29 mouse cellular contexts compared by ENCODE assay signal in genomic region chr17:50217978-50218377, GRCm38 (mm10). TPM values are rescaled to one million over a fixed set of nuclear protein-coding genes. Genes with fewer than 3 reads are reported as not detected.
DNase-seq lines count a peak whose midpoint lies in the region; ATAC-seq and TF ChIP-seq lines count a peak whose summit lies in the region.
"Had no signal": no experiment of that assay in that cellular context is flagged by ENCODE, and none has a peak within 500 bp of the region (broad histone marks: within the 10 kb centered on the region; RNA-seq: fewer than 3 reads in every experiment).

No protein-coding gene starts in this region.

- no peaks in the 10 kb centered on the region; the same call in 1 of the 2 replicates for H3K79me2 ChIP-seq in MEL (ENCODE audit: control insufficient read depth, insufficient read depth, low read length, poor library complexity)

- ATAC-seq in common myeloid progenitor, adult 5-6 weeks (replicated peaks; ENCODE audit: low read depth, poor library complexity, severe bottlenecking) = peak; percentile 26; the same call in 1 of the 2 replicates
- ATAC-seq in megakaryocyte-erythroid progenitor cell, adult 5-6 weeks (replicated peaks; ENCODE audit: low FRiP score, low TSS enrichment, poor library complexity, severe bottlenecking) = peak; percentile 73
- ATAC-seq: activated CD4-positive, CD25-positive, alpha-beta regulatory T cell, adult 4 months; CD4-positive, CD25-positive, alpha-beta regulatory T cell, adult 4 months; forebrain, embryonic 14.5 days; forebrain, embryonic 16.5 days; Patski had no signal

- no peaks in the 10 kb centered on the region; the same call in 1 of the 2 replicates for H3K9me3 ChIP-seq in MEL (replicated peaks; ENCODE audit: insufficient read depth, low read length)
- H3K9me3 ChIP-seq: embryonic facial prominence, embryonic 13.5 days; embryonic facial prominence, embryonic 15.5 days; forebrain, embryonic 10.5 days; forebrain, embryonic 12.5 days had no signal

- no peaks in the 10 kb centered on the region for H3K27me3 ChIP-seq in MEL (ENCODE audit: control insufficient read depth in 1 of 2, insufficient read depth in 2 of 2, low read length in 2 of 2)
- H3K27me3 ChIP-seq: CH12.LX; embryonic facial prominence, embryonic 13.5 days; embryonic facial prominence, embryonic 15.5 days; forebrain, embryonic 12.5 days had no signal

- no peak for TF ChIP-seq POLR2A in MEL (IDR thresholded peaks at IDR 0.05; ENCODE audit: control insufficient read depth in 1 of 2, insufficient read depth in 1 of 2, low read depth in 1 of 2, low read length in 2 of 2, poor library complexity in 1 of 2)

- peak overlapping the region; percentile 97 for H3K27ac ChIP-seq in MEL (ENCODE audit: control insufficient read depth, low read depth, low read length)
- H3K27ac ChIP-seq: embryonic facial prominence, embryonic 13.5 days; embryonic facial prominence, embryonic 15.5 days; forebrain, embryonic 10.5 days; forebrain, embryonic 12.5 days had no signal

- H3K9ac ChIP-seq in MEL (ENCODE audit: control insufficient read depth, low read depth, low read length, poor library complexity, severe bottlenecking) = peak overlapping the region; percentile 43; the same call in 1 of the 2 replicates
- H3K9ac ChIP-seq: embryonic facial prominence, embryonic 13.5 days; embryonic facial prominence, embryonic 15.5 days; forebrain, embryonic 12.5 days had no signal

- peak; percentile 95 for DNase-seq in MEL (ENCODE audit: low read depth, low spot score)
- DNase-seq in gastrocnemius, adult 18-20 months (ENCODE audit: low spot score) = no peak
- no peak for DNase-seq in embryo, embryonic 10 days (ENCODE audit: low spot score)
- DNase-seq in adrenal gland, postnatal 4 days (ENCODE audit: low spot score in 2 of 2) = no peak
- DNase-seq: adrenal gland, adult 8-10 months; adrenal gland, postnatal 14 days; adrenal gland, postnatal 36 days; B cell, adult 2 months; cerebellum, adult 11 months; cerebellum, adult 18-20 months; cerebellum, adult 8-10 months; cerebellum, adult 9-11 months; cerebellum, postnatal 14 days; cerebellum, postnatal 36 days; embryo, embryonic 11 days had no signal

- H3K4me3 ChIP-seq in MEL (ENCODE audit: control insufficient read depth in 1 of 2, insufficient read depth in 1 of 2, low read depth in 2 of 2, low read length in 2 of 2) = no peak overlapping the region
- H3K4me3 ChIP-seq: embryonic facial prominence, embryonic 13.5 days; embryonic facial prominence, embryonic 15.5 days; erythroblast, embryonic 14.5 days; forebrain, embryonic 10.5 days; forebrain, embryonic 12.5 days had no signal

- peak; percentile 97 to 98 for TF ChIP-seq EP300 in MEL (IDR thresholded peaks at IDR 0.05; ENCODE audit: low read depth in 1 of 2, low read length in 2 of 2)

- no peak for TF ChIP-seq RAD21 in MEL (IDR thresholded peaks at IDR 0.05; ENCODE audit: low read depth, low read length)

- H3K4me1 ChIP-seq in MEL (ENCODE audit: control insufficient read depth in 1 of 2, insufficient read depth in 2 of 2, low read length in 2 of 2) = peaks cover 10 to 28% of the 10 kb centered on the region in 2 experiments
- H3K4me1 ChIP-seq: embryonic facial prominence, embryonic 13.5 days; embryonic facial prominence, embryonic 15.5 days; forebrain, embryonic 10.5 days; forebrain, embryonic 12.5 days had no signal

- peaks cover 0 to 11% of the 10 kb centered on the region in 2 experiments; a peak in 2 of 4 replicates for H3K36me3 ChIP-seq in MEL (ENCODE audit: control insufficient read depth in 1 of 2, insufficient read depth in 2 of 2, low read length in 2 of 2)
- H3K36me3 ChIP-seq: embryonic facial prominence, embryonic 13.5 days; embryonic facial prominence, embryonic 15.5 days; forebrain, embryonic 10.5 days; forebrain, embryonic 12.5 days; G1E had no signal

- TF ChIP-seq CTCF in MEL (IDR thresholded peaks at IDR 0.05 in 2 of 3, conservative IDR thresholded peaks at IDR 0.05 in 1 of 3; ENCODE audit: control insufficient read depth in 1 of 3, insufficient read depth in 1 of 3, low read depth in 2 of 3, low read length in 3 of 3, poor library complexity in 1 of 3, severe bottlenecking in 1 of 3) = no peak

TF ChIP-seq in MEL, 35 proteins besides CTCF, POLR2A, EP300 and RAD21:
- TF ChIP-seq ZKSCAN1 (IDR thresholded peaks at IDR 0.05; ENCODE audit: low read depth, low read length) (peak; percentile 41; the same call in 1 of the 2 replicates), GABPA (IDR thresholded peaks at IDR 0.05; ENCODE audit: low read depth, low read length) (no peak), JUND (IDR thresholded peaks at IDR 0.05; ENCODE audit: low read depth, low read length) (no peak), GATA1 (IDR thresholded peaks at IDR 0.05; ENCODE audit: low read depth, low read length) (peak; percentile 97), TCF12 (IDR thresholded peaks at IDR 0.05; ENCODE audit: low read depth, low read length) (peak; percentile 96), MAX (IDR thresholded peaks at IDR 0.05; ENCODE audit: low read length) (0 out of 2 replicates have a peak, but pooled peaks have one; percentile 10), MXI1 (IDR thresholded peaks at IDR 0.05; ENCODE audit: low read depth, low read length) (peak; percentile 29), RCOR1 (IDR thresholded peaks at IDR 0.05; ENCODE audit: low read depth, low read length) (peak; percentile 79), MYB (IDR thresholded peaks at IDR 0.05; ENCODE audit: low read depth, low read length) (peak; percentile 78), CHD1 (IDR thresholded peaks at IDR 0.05; ENCODE audit: low read depth, low read length) (no peak), USF1 (IDR thresholded peaks at IDR 0.05; ENCODE audit: low read depth, low read length) (no peak), ELF1 (IDR thresholded peaks at IDR 0.05; ENCODE audit: low read depth, low read length) (peak; percentile 15; the same call in 1 of the 2 replicates), KAT2A (conservative IDR thresholded peaks at IDR 0.05; ENCODE audit: low read depth, low read length) (no peak; the same call in 1 of the 2 replicates), MAFK (IDR thresholded peaks at IDR 0.05; ENCODE audit: borderline replicate concordance, low read depth, low read length) (peak; percentile 82; the same call in 1 of the 2 replicates), NELFE (IDR thresholded peaks at IDR 0.05; ENCODE audit: low read depth, low read length) (peak; percentile 28), ZC3H11A (IDR thresholded peaks at IDR 0.05; ENCODE audit: low read depth, low read length) (peak; percentile 23; the same call in 1 of the 2 replicates), MAZ (IDR thresholded peaks at IDR 0.05; ENCODE audit: low read depth, low read length) (no peak; the same call in 1 of the 2 replicates), CHD2 (IDR thresholded peaks at IDR 0.05; ENCODE audit: low read length) (peak; percentile 69), BHLHE40 (IDR thresholded peaks at IDR 0.05; ENCODE audit: borderline replicate concordance, low read depth, low read length) (peak; percentile 76), SIN3A (IDR thresholded peaks at IDR 0.05; ENCODE audit: low read length) (peak; percentile 83), ETS1 (IDR thresholded peaks at IDR 0.05; ENCODE audit: low read depth, low read length) (peak; percentile 95), USF2 (IDR thresholded peaks at IDR 0.05; ENCODE audit: borderline replicate concordance in 1 of 2, insufficient read depth in 1 of 2, low read depth in 1 of 2, low read length in 2 of 2) (no peak), NRF1 (IDR thresholded peaks at IDR 0.05; ENCODE audit: insufficient read depth, low read depth, low read length, poor library complexity, severe bottlenecking) (no peak), HCFC1 (IDR thresholded peaks at IDR 0.05; ENCODE audit: low read depth, low read length) (peak; percentile 62; the same call in 1 of the 2 replicates), TAL1 (IDR thresholded peaks at IDR 0.05; ENCODE audit: low read length) (peak; percentile 80), POLR2AphosphoS2 (IDR thresholded peaks at IDR 0.05; ENCODE audit: low read length) (peak; percentile 51; the same call in 1 of the 2 replicates), ZNF384 (IDR thresholded peaks at IDR 0.05; ENCODE audit: low read depth, low read length) (peak; percentile 69), MYC (IDR thresholded peaks at IDR 0.05; ENCODE audit: low read depth, low read length) (no peak), POLR2AphosphoS5 (IDR thresholded peaks at IDR 0.05; ENCODE audit: borderline replicate concordance, low read depth, low read length) (no peak), TBP (IDR thresholded peaks at IDR 0.05; ENCODE audit: low read depth, low read length) (peak; percentile 19; the same call in 1 of the 2 replicates), MEF2A (IDR thresholded peaks at IDR 0.05; ENCODE audit: extremely low read depth, insufficient replicate concordance, low read depth, low read length, poor library complexity, severe bottlenecking) (peak; percentile 38; the same call in 1 of the 2 replicates), SMC3 (IDR thresholded peaks at IDR 0.05; ENCODE audit: low read depth, low read length) (0 out of 2 replicates have a peak, but pooled peaks have one; percentile 12), E2F4 (IDR thresholded peaks at IDR 0.05; ENCODE audit: borderline replicate concordance, low read depth, low read length) (no peak), UBTF (IDR thresholded peaks at IDR 0.05; ENCODE audit: borderline replicate concordance, insufficient read depth, low read depth, low read length) (no peak), ZMIZ1 (IDR thresholded peaks at IDR 0.05; ENCODE audit: low read depth, low read length) (no peak)

RNA-seq across cellular contexts. Expression of gene Rftn1, which starts 27.5 kb away (rescaled TPM):
- total RNA-seq in MEL (2012; rRNA removed) = 69.1 and 70.2 TPM in 2 replicates
- polyA plus RNA-seq in MEL (2012; ENCODE audit: insufficient read depth in 1 of 2, insufficient read length in 2 of 2, low read depth in 1 of 2, low replicate concordance in 2 of 2, missing spikeins in 1 of 2) = 10 to 100 TPM in 1 of 2 experiments, not detected in 1; 76.1 TPM
- total RNA-seq in common myeloid progenitor, adult 5-6 weeks (2017) = 37.4 and 43.0 TPM in 2 replicates
- 39.0 and 39.5 TPM in 2 replicates for total RNA-seq in megakaryocyte-erythroid progenitor cell, adult 5-6 weeks (2014; fragmentation: Nextera tagmentation)
- 31.1 and 44.6 TPM in 2 replicates for total RNA-seq in megakaryocyte-erythroid progenitor cell, adult 5-6 weeks (2017)
- total RNA-seq in gastrocnemius, adult 18-20 months (2021) = 10 to 100 TPM; 10.3 to 10.6 TPM
- total RNA-seq in adrenal gland, postnatal 4 days (2021) = 10 to 100 TPM; 16.0 to 16.9 TPM
- total RNA-seq: G1E had no signal
- polyA plus RNA-seq: G1E had no signal
